Mouse (Mus musculus) testis, adult 2 months (tissue): Measurements from ENCODE around the gene H2-Oa.
"Not testable (repeated sequence)": the region's sequence is repeated elsewhere in the genome, so short reads cannot be mapped to it uniquely, and the experiment has no call there.

Experiments
- CTCF ChIP-seq: fragments of 200-500 bp; IDR thresholded peaks from 2 replicates; pipeline ENCODE4 v1.5.1; 2012; ENCODE audit warnings: low read depth, mild to moderate bottlenecking, inconsistent platforms, low read length, moderate library complexity; ENCODE audit not compliant: control insufficient read depth, insufficient read depth, insufficient replicate concordance
- POLR2A ChIP-seq: fragments of 200-500 bp; IDR thresholded peaks from 2 replicates; pipeline ENCODE4 v1.6.1; 2012; ENCODE audit warnings: low read depth, mild to moderate bottlenecking, inconsistent platforms, low read length, moderate library complexity; ENCODE audit not compliant: control insufficient read depth

- not testable (repeated sequence) for TF ChIP-seq CTCF, POLR2A
These were observed 52.1 kb downstream of the H2-Oa start for GRCm38 (mm10) chr17:34144221-34144620.
